Mouse (Mus musculus): Measurements from ENCODE around the gene Clasp1. TPM values are rescaled to one million over a fixed set of nuclear protein-coding genes. Genes with fewer than 3 reads are reported as not detected.
A peak's percentile ranks its signal among the peaks of the same experiment; 100 is the strongest.

Gene Clasp1
- polyA plus RNA-seq, 1 experiment = 55.3 TPM

GRCm38 (mm10) chr1:118625461-118625860, 236.6 kb downstream of the Clasp1 start:
- Histone ChIP-seq H3K4me3 (ENCODE audit: insufficient read depth, low read length) (no peak overlapping the region), H3K27ac (ENCODE audit: insufficient read depth, low read length) (no peak overlapping the region), H3K4me1 (ENCODE audit: control insufficient read depth, insufficient read depth, low read length) (no peaks in the 10 kb centered on the region)
- no peak for TF ChIP-seq CTCF (IDR thresholded peaks at IDR 0.05; ENCODE audit: extremely low read depth, insufficient read depth, low read length)
- no peak for TF ChIP-seq POLR2A (IDR thresholded peaks at IDR 0.05; ENCODE audit: extremely low read depth, insufficient read depth, low read length)

GRCm38 (mm10) chr1:118625921-118626320, 237.1 kb downstream of the Clasp1 start:
- Histone ChIP-seq H3K4me1 (ENCODE audit: control insufficient read depth, insufficient read depth, low read length) (no peaks in the 10 kb centered on the region), H3K4me3 (ENCODE audit: insufficient read depth, low read length) (no peak overlapping the region), H3K27ac (ENCODE audit: insufficient read depth, low read length) (no peak overlapping the region)
- TF ChIP-seq POLR2A (IDR thresholded peaks at IDR 0.05; ENCODE audit: extremely low read depth, insufficient read depth, low read length) (no peak), CTCF (IDR thresholded peaks at IDR 0.05; ENCODE audit: extremely low read depth, insufficient read depth, low read length) (no peak)

- TF ChIP-seq POLR2A (IDR thresholded peaks at IDR 0.05; ENCODE audit: extremely low read depth, insufficient read depth, low read length) (no peak), CTCF (IDR thresholded peaks at IDR 0.05; ENCODE audit: extremely low read depth, insufficient read depth, low read length) (no peak)
- Histone ChIP-seq H3K4me3 (ENCODE audit: insufficient read depth, low read length) (no peak overlapping the region), H3K27ac (ENCODE audit: insufficient read depth, low read length) (no peak overlapping the region), H3K4me1 (ENCODE audit: control insufficient read depth, insufficient read depth, low read length) (no peaks in the 10 kb centered on the region)
These were observed 237.6 kb downstream of the Clasp1 start for GRCm38 (mm10) chr1:118626452-118626851.

- no peak within 1 kb of the TSS for H3K27ac ChIP-seq (ENCODE audit: insufficient read depth, low read length)
- H3K4me1 ChIP-seq (ENCODE audit: control insufficient read depth, insufficient read depth, low read length) = no peaks in the 10 kb centered on the region
- H3K4me3 ChIP-seq (ENCODE audit: insufficient read depth, low read length) = peak within 1 kb of the TSS; percentile 49
- TF ChIP-seq POLR2A (IDR thresholded peaks at IDR 0.05; ENCODE audit: extremely low read depth, insufficient read depth, low read length) = no peak
- no peak for TF ChIP-seq CTCF (IDR thresholded peaks at IDR 0.05; ENCODE audit: extremely low read depth, insufficient read depth, low read length)
These were observed 239.1 kb downstream of the Clasp1 start, which contains the start of gene Tfcp2l1 for GRCm38 (mm10) chr1:118627781-118628464. TSS of gene Tfcp2l1 (plus strand) at chr1:118627945.

- no peak for TF ChIP-seq POLR2A (IDR thresholded peaks at IDR 0.05; ENCODE audit: extremely low read depth, insufficient read depth, low read length)
- TF ChIP-seq CTCF (IDR thresholded peaks at IDR 0.05; ENCODE audit: extremely low read depth, insufficient read depth, low read length) = no peak
- no peak overlapping the region for H3K27ac ChIP-seq (ENCODE audit: insufficient read depth, low read length)
- H3K4me1 ChIP-seq (ENCODE audit: control insufficient read depth, insufficient read depth, low read length) = no peaks in the 10 kb centered on the region
- no peak overlapping the region for H3K4me3 ChIP-seq (ENCODE audit: insufficient read depth, low read length)
These were observed 244.6 kb downstream of the Clasp1 start for GRCm38 (mm10) chr1:118633415-118633980.

- no peak for TF ChIP-seq CTCF (IDR thresholded peaks at IDR 0.05; ENCODE audit: extremely low read depth, insufficient read depth, low read length)
- no peak for TF ChIP-seq POLR2A (IDR thresholded peaks at IDR 0.05; ENCODE audit: extremely low read depth, insufficient read depth, low read length)
- Histone ChIP-seq H3K4me1 (ENCODE audit: control insufficient read depth, insufficient read depth, low read length) (no peaks in the 10 kb centered on the region), H3K4me3 (ENCODE audit: insufficient read depth, low read length) (no peak overlapping the region), H3K27ac (ENCODE audit: insufficient read depth, low read length) (no peak overlapping the region)
These were observed 253.6 kb downstream of the Clasp1 start for GRCm38 (mm10) chr1:118642296-118642999.

- H3K4me1 ChIP-seq (ENCODE audit: control insufficient read depth, insufficient read depth, low read length) = no peaks in the 10 kb centered on the region
- no peak overlapping the region for H3K27ac ChIP-seq (ENCODE audit: insufficient read depth, low read length)
- TF ChIP-seq CTCF (IDR thresholded peaks at IDR 0.05; ENCODE audit: extremely low read depth, insufficient read depth, low read length) = no peak
- TF ChIP-seq POLR2A (IDR thresholded peaks at IDR 0.05; ENCODE audit: extremely low read depth, insufficient read depth, low read length) = no peak
- no peak overlapping the region for H3K4me3 ChIP-seq (ENCODE audit: insufficient read depth, low read length)
These were observed 254.5 kb downstream of the Clasp1 start for GRCm38 (mm10) chr1:118643138-118643979.

GRCm38 (mm10) chr1:118645701-118646100, 256.8 kb downstream of the Clasp1 start:
- Histone ChIP-seq H3K27ac (ENCODE audit: insufficient read depth, low read length) (no peak overlapping the region), H3K4me1 (ENCODE audit: control insufficient read depth, insufficient read depth, low read length) (0 out of 2 replicates have a peak, but pooled peaks cover 2% of the 10 kb centered on the region), H3K4me3 (ENCODE audit: insufficient read depth, low read length) (no peak overlapping the region)
- TF ChIP-seq CTCF (IDR thresholded peaks at IDR 0.05; ENCODE audit: extremely low read depth, insufficient read depth, low read length) = no peak
- TF ChIP-seq POLR2A (IDR thresholded peaks at IDR 0.05; ENCODE audit: extremely low read depth, insufficient read depth, low read length) = no peak

- no peak for TF ChIP-seq CTCF (IDR thresholded peaks at IDR 0.05; ENCODE audit: extremely low read depth, insufficient read depth, low read length)
- TF ChIP-seq POLR2A (IDR thresholded peaks at IDR 0.05; ENCODE audit: extremely low read depth, insufficient read depth, low read length) = no peak
- H3K27ac ChIP-seq (ENCODE audit: insufficient read depth, low read length) = no peak overlapping the region
- H3K4me1 ChIP-seq (ENCODE audit: control insufficient read depth, insufficient read depth, low read length) = 0 out of 2 replicates have a peak, but pooled peaks cover 2% of the 10 kb centered on the region
- no peak overlapping the region for H3K4me3 ChIP-seq (ENCODE audit: insufficient read depth, low read length)
These were observed 259.2 kb downstream of the Clasp1 start for GRCm38 (mm10) chr1:118648015-118648414.

Data from cortical plate, adult 2 months (tissue).